In the genomic region with DNA sequence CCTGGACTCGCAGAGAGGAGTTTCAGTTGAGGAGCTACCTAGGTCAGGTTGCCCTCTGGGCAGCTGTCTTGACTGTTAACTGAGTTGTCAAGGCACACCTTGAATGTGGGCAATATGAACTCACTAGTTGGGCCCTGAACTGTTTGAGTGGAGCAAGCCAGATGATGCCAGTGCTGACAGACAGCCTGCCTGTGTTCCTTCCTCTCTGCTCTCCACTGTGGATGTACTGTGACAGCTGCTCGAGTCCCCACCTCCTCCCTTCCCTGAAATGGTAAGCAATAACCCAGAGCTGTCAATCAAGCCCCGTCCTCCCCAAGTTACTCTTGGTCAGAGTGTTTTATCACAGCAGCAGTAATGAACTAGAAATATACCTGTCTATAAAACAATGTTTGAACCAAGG, we compare ENCODE assay signal across 27 mouse cellular contexts. TPM values are rescaled to one million over a fixed set of nuclear protein-coding genes. Genes with fewer than 3 reads are reported as not detected.
A peak's percentile ranks its signal among the peaks of the same experiment; 100 is the strongest.
DNase-seq lines count a peak whose midpoint lies in the region; ATAC-seq lines count a peak whose summit lies in the region.
"Had no signal": no experiment of that assay in that cellular context is flagged by ENCODE, and none has a peak within 500 bp of the region (broad histone marks: within the 10 kb centered on the region; RNA-seq: fewer than 3 reads in every experiment).

No protein-coding gene starts in this region.

- H3K9ac ChIP-seq in embryonic facial prominence, embryonic 14.5 days (ENCODE audit: low read depth, low read length) = no peak overlapping the region
- H3K9ac ChIP-seq in limb, embryonic 13.5 days = no peak overlapping the region
- H3K9ac ChIP-seq: embryonic facial prominence, embryonic 12.5 days; embryonic facial prominence, embryonic 15.5 days; forebrain, embryonic 12.5 days had no signal

- no peak overlapping the region for H3K4me2 ChIP-seq in embryonic facial prominence, embryonic 14.5 days (ENCODE audit: low read depth, low read length)
- H3K4me2 ChIP-seq in limb, embryonic 13.5 days (replicated peaks) = no peak overlapping the region
- H3K4me2 ChIP-seq: embryonic facial prominence, embryonic 12.5 days; embryonic facial prominence, embryonic 15.5 days; forebrain, embryonic 12.5 days had no signal

- no peaks in the 10 kb centered on the region for H3K9me3 ChIP-seq in embryonic facial prominence, embryonic 14.5 days (ENCODE audit: control insufficient read depth, low read length)
- H3K9me3 ChIP-seq in embryonic facial prominence, embryonic 10.5 days = no peaks in the 10 kb centered on the region
- H3K9me3 ChIP-seq in limb, embryonic 13.5 days = no peaks in the 10 kb centered on the region
- no peaks in the 10 kb centered on the region for H3K9me3 ChIP-seq in limb, embryonic 10.5 days (replicated peaks)
- H3K9me3 ChIP-seq: embryonic facial prominence, embryonic 12.5 days; embryonic facial prominence, embryonic 15.5 days; forebrain, embryonic 10.5 days; forebrain, embryonic 12.5 days; G1E had no signal

- no peaks in the 10 kb centered on the region for H3K4me1 ChIP-seq in embryonic facial prominence, embryonic 14.5 days (ENCODE audit: control insufficient read depth, insufficient read depth, low read length)
- H3K4me1 ChIP-seq in embryonic facial prominence, embryonic 10.5 days = peaks cover 5% of the 10 kb centered on the region
- H3K4me1 ChIP-seq in limb, embryonic 13.5 days = no peaks in the 10 kb centered on the region
- H3K4me1 ChIP-seq in limb, embryonic 10.5 days = no peaks in the 10 kb centered on the region
- H3K4me1 ChIP-seq: embryonic facial prominence, embryonic 12.5 days; embryonic facial prominence, embryonic 15.5 days; forebrain, embryonic 10.5 days; forebrain, embryonic 12.5 days had no signal

- peak; percentile 49 for DNase-seq in embryonic facial prominence, embryonic 14.5 days (ENCODE audit: low spot score)
- no peak for DNase-seq in embryonic facial prominence, embryonic 10.5 days (ENCODE audit: low spot score)
- DNase-seq in limb, embryonic 10.5 days (ENCODE audit: low spot score) = no peak
- DNase-seq in cerebellum, postnatal 14 days = no peak
- DNase-seq: adrenal gland, adult 8-10 months; adrenal gland, postnatal 14 days; adrenal gland, postnatal 36 days; B cell, adult 2 months; cerebellum, adult 11-12 months; cerebellum, adult 2 months; cerebellum, adult 9-10 months; cerebellum, postnatal 10 days; cerebellum, postnatal 36 days; embryo, embryonic 11 days had no signal

- ATAC-seq in embryonic facial prominence, embryonic 14.5 days (ENCODE audit: low read depth) = 0 out of 2 replicates have a peak, but pooled peaks have one; percentile 56
- no peak for ATAC-seq in limb, embryonic 13.5 days (ENCODE audit: low FRiP score, low read depth)
- ATAC-seq: activated CD4-positive, CD25-positive, alpha-beta regulatory T cell, adult 4 months; CD4-positive, CD25-positive, alpha-beta regulatory T cell, adult 4 months; forebrain, embryonic 14.5 days; forebrain, embryonic 16.5 days; Patski had no signal

- WGBS in embryonic facial prominence, embryonic 14.5 days = 83% methylated on average over 3 of the region's 3 CpGs
- WGBS in embryonic facial prominence, embryonic 10.5 days = 83% methylated on average over 3 of the region's 3 CpGs
- WGBS in limb, embryonic 13.5 days = 77% methylated on average over 3 of the region's 3 CpGs
- 86% methylated on average over 3 of the region's 3 CpGs for WGBS in limb, embryonic 10.5 days

- no peak overlapping the region for H3K27ac ChIP-seq in embryonic facial prominence, embryonic 14.5 days (replicated peaks; ENCODE audit: low read depth, low read length)
- no peak overlapping the region for H3K27ac ChIP-seq in embryonic facial prominence, embryonic 10.5 days (replicated peaks)
- H3K27ac ChIP-seq in limb, embryonic 13.5 days = 0 out of 2 replicates have a peak overlapping the region, but pooled peaks have one; percentile 11
- H3K27ac ChIP-seq in limb, embryonic 10.5 days = no peak overlapping the region
- H3K27ac ChIP-seq: embryonic facial prominence, embryonic 12.5 days; embryonic facial prominence, embryonic 15.5 days; forebrain, embryonic 10.5 days; forebrain, embryonic 12.5 days had no signal

- H3K27me3 ChIP-seq in embryonic facial prominence, embryonic 14.5 days (replicated peaks; ENCODE audit: control insufficient read depth, insufficient read depth, low read length) = no peaks in the 10 kb centered on the region
- H3K27me3 ChIP-seq in embryonic facial prominence, embryonic 10.5 days (replicated peaks; ENCODE audit: low read depth, poor library complexity, severe bottlenecking) = no peaks in the 10 kb centered on the region
- no peaks in the 10 kb centered on the region for H3K27me3 ChIP-seq in limb, embryonic 13.5 days
- no peaks in the 10 kb centered on the region for H3K27me3 ChIP-seq in limb, embryonic 10.5 days (ENCODE audit: low read depth, poor library complexity, severe bottlenecking)
- H3K27me3 ChIP-seq: CH12.LX; embryonic facial prominence, embryonic 12.5 days; embryonic facial prominence, embryonic 15.5 days; forebrain, embryonic 12.5 days; Patski had no signal

- no peak overlapping the region for H3K4me3 ChIP-seq in embryonic facial prominence, embryonic 14.5 days (ENCODE audit: low read depth, low read length)
- H3K4me3 ChIP-seq in embryonic facial prominence, embryonic 10.5 days = no peak overlapping the region
- no peak overlapping the region for H3K4me3 ChIP-seq in limb, embryonic 13.5 days
- H3K4me3 ChIP-seq in limb, embryonic 10.5 days = no peak overlapping the region
- H3K4me3 ChIP-seq: embryonic facial prominence, embryonic 12.5 days; embryonic facial prominence, embryonic 15.5 days; erythroblast, embryonic 14.5 days; forebrain, embryonic 10.5 days; forebrain, embryonic 12.5 days had no signal

- H3K36me3 ChIP-seq in embryonic facial prominence, embryonic 14.5 days (ENCODE audit: control insufficient read depth, insufficient read depth, low read length) = peaks cover 11% of the 10 kb centered on the region; the same call in 1 of the 2 replicates
- H3K36me3 ChIP-seq in embryonic facial prominence, embryonic 10.5 days (replicated peaks) = peaks cover 37% of the 10 kb centered on the region
- H3K36me3 ChIP-seq in limb, embryonic 13.5 days = peaks cover 34% of the 10 kb centered on the region; the same call in 1 of the 2 replicates
- H3K36me3 ChIP-seq in limb, embryonic 10.5 days = peaks cover 19% of the 10 kb centered on the region

RNA-seq across cellular contexts. Expression of gene Bbs1, which starts 6.5 kb away (rescaled TPM):
- 4.2 and 5.6 TPM in 2 replicates for polyA plus RNA-seq in embryonic facial prominence, embryonic 14.5 days (2014; fragmentation: Nextera tagmentation; extraction: Ambion mirVana)
- 5.8 and 6.1 TPM in 2 replicates for polyA plus RNA-seq in embryonic facial prominence, embryonic 10.5 days (2016; fragmentation: Nextera tagmentation; extraction: Ambion mirVana)
- 3.5 and 5.1 TPM in 2 replicates for polyA plus RNA-seq in limb, embryonic 13.5 days (2015; fragmentation: Nextera tagmentation; extraction: Ambion mirVana)
- 5.1 and 9.0 TPM in 2 replicates for polyA plus RNA-seq in limb, embryonic 10.5 days (2016; fragmentation: Nextera tagmentation; extraction: Ambion mirVana)

RNA-seq across cellular contexts. Expression of gene Zdhhc24, which starts 21.4 kb away (rescaled TPM):
- 8.6 and 11.6 TPM in 2 replicates for polyA plus RNA-seq in embryonic facial prominence, embryonic 14.5 days (2014; fragmentation: Nextera tagmentation; extraction: Ambion mirVana)
- polyA plus RNA-seq in embryonic facial prominence, embryonic 10.5 days (2016; fragmentation: Nextera tagmentation; extraction: Ambion mirVana) = 10.3 and 13.3 TPM in 2 replicates
- polyA plus RNA-seq in limb, embryonic 13.5 days (2015; fragmentation: Nextera tagmentation; extraction: Ambion mirVana) = 10.5 and 10.7 TPM in 2 replicates
- polyA plus RNA-seq in limb, embryonic 10.5 days (2016; fragmentation: Nextera tagmentation; extraction: Ambion mirVana) = 7.0 and 8.5 TPM in 2 replicates

RNA-seq across cellular contexts. Expression of gene Actn3, which starts 22.2 kb away (rescaled TPM):
- 21.4 TPM in 2 replicates for polyA plus RNA-seq in embryonic facial prominence, embryonic 14.5 days (2014; fragmentation: Nextera tagmentation; extraction: Ambion mirVana)
- 5.0 and 6.7 TPM in 2 replicates for polyA plus RNA-seq in embryonic facial prominence, embryonic 10.5 days (2016; fragmentation: Nextera tagmentation; extraction: Ambion mirVana)
- polyA plus RNA-seq in limb, embryonic 13.5 days (2015; fragmentation: Nextera tagmentation; extraction: Ambion mirVana) = 14.0 and 15.0 TPM in 2 replicates
- 1.6 and 2.7 TPM in 2 replicates for polyA plus RNA-seq in limb, embryonic 10.5 days (2016; fragmentation: Nextera tagmentation; extraction: Ambion mirVana)
- polyA plus RNA-seq: activated CD4-positive, CD25-positive, alpha-beta regulatory T cell, adult 4 months; CD4-positive, CD25-positive, alpha-beta regulatory T cell, adult 4 months had no signal

RNA-seq across cellular contexts. Expression of gene Dpp3, which starts 28.2 kb away (rescaled TPM):
- 78.8 and 95.0 TPM in 2 replicates for polyA plus RNA-seq in embryonic facial prominence, embryonic 14.5 days (2014; fragmentation: Nextera tagmentation; extraction: Ambion mirVana)
- 194 and 203 TPM in 2 replicates for polyA plus RNA-seq in embryonic facial prominence, embryonic 10.5 days (2016; fragmentation: Nextera tagmentation; extraction: Ambion mirVana)
- 124 and 129 TPM in 2 replicates for polyA plus RNA-seq in limb, embryonic 13.5 days (2015; fragmentation: Nextera tagmentation; extraction: Ambion mirVana)
- 196 and 198 TPM in 2 replicates for polyA plus RNA-seq in limb, embryonic 10.5 days (2016; fragmentation: Nextera tagmentation; extraction: Ambion mirVana)

RNA-seq across cellular contexts. Expression of gene Peli3, which starts 43.0 kb away (rescaled TPM):
- 2.0 and 2.3 TPM in 2 replicates for polyA plus RNA-seq in embryonic facial prominence, embryonic 14.5 days (2014; fragmentation: Nextera tagmentation; extraction: Ambion mirVana)
- 2.6 and 3.1 TPM in 2 replicates for polyA plus RNA-seq in embryonic facial prominence, embryonic 10.5 days (2016; fragmentation: Nextera tagmentation; extraction: Ambion mirVana)
- polyA plus RNA-seq in limb, embryonic 13.5 days (2015; fragmentation: Nextera tagmentation; extraction: Ambion mirVana) = 3.3 and 3.4 TPM in 2 replicates
- 1.4 and 2.1 TPM in 2 replicates for polyA plus RNA-seq in limb, embryonic 10.5 days (2016; fragmentation: Nextera tagmentation; extraction: Ambion mirVana)
- polyA plus RNA-seq: erythroblast, embryonic 14.5 days; G1E had no signal
